Mouse (Mus musculus): ENCODE results near the gene Nrtn. TPM values are rescaled to one million over a fixed set of nuclear protein-coding genes. Genes with fewer than 3 reads are reported as not detected.

Gene Nrtn
- 6.5 and 7.1 TPM in 2 replicates for polyA plus RNA-seq (2015; fragmentation: Nextera tagmentation; extraction: Ambion mirVana)

- H3K27me3 ChIP-seq = peaks cover 57% of the 10 kb centered on the region
- peaks cover 49% of the 10 kb centered on the region for H3K4me1 ChIP-seq
- H3K9me3 ChIP-seq (replicated peaks) = no peaks in the 10 kb centered on the region
- peak within 1 kb of the TSS; percentile 99 for H3K4me2 ChIP-seq
- WGBS = under 1% methylated on average over 43 of the region's 48 CpGs
- H3K4me3 ChIP-seq (replicated peaks) = peak within 1 kb of the TSS; percentile 57
- peak within 1 kb of the TSS; percentile 58 for H3K27ac ChIP-seq
- H3K36me3 ChIP-seq = no peaks in the 10 kb centered on the region
- peak; percentile 65 for ATAC-seq (replicated peaks; ENCODE audit: low FRiP score)
- H3K9ac ChIP-seq = peak within 1 kb of the TSS; percentile 66
Measured at GRCm38 (mm10) chr17:56757416-56758123, at the start of gene Nrtn. Nrtn (minus strand) TSS chr17:56757530.

GRCm38 (mm10) chr17:56805784-56806183, 48.5 kb upstream of the Nrtn start:
- Histone ChIP-seq H3K4me3 (replicated peaks) (no peak overlapping the region), H3K27me3 (no peaks in the 10 kb centered on the region), H3K4me2 (no peak overlapping the region), H3K27ac (no peak overlapping the region), H3K4me1 (peaks cover 11% of the 10 kb centered on the region), H3K9me3 (replicated peaks) (no peaks in the 10 kb centered on the region), H3K9ac (no peak overlapping the region), H3K36me3 (peaks cover 3% of the 10 kb centered on the region; the same call in 1 of the 2 replicates)
- 85% methylated on average over 1 of the region's 1 CpGs for WGBS
- no peak for ATAC-seq (replicated peaks; ENCODE audit: low FRiP score)

- WGBS = 70% methylated on average over 5 of the region's 5 CpGs
- no peak overlapping the region for H3K4me3 ChIP-seq (replicated peaks)
- H3K9me3 ChIP-seq (replicated peaks) = no peaks in the 10 kb centered on the region
- no peak overlapping the region for H3K27ac ChIP-seq
- H3K36me3 ChIP-seq = peaks cover 3% of the 10 kb centered on the region; the same call in 1 of the 2 replicates
- H3K4me2 ChIP-seq = no peak overlapping the region
- H3K27me3 ChIP-seq = no peaks in the 10 kb centered on the region
- H3K4me1 ChIP-seq = peaks cover 2% of the 10 kb centered on the region
- no peak for ATAC-seq (replicated peaks; ENCODE audit: low FRiP score)
- H3K9ac ChIP-seq = no peak overlapping the region
Measured at GRCm38 (mm10) chr17:56804952-56805351, 47.6 kb upstream of the Nrtn start.

- 81% methylated on average over 8 of the region's 8 CpGs for WGBS
- H3K4me2 ChIP-seq = no peak overlapping the region
- no peaks in the 10 kb centered on the region for H3K4me1 ChIP-seq
- H3K9ac ChIP-seq = no peak overlapping the region
- no peaks in the 10 kb centered on the region for H3K9me3 ChIP-seq (replicated peaks)
- H3K27me3 ChIP-seq = no peaks in the 10 kb centered on the region
- H3K4me3 ChIP-seq (replicated peaks) = no peak overlapping the region
- H3K36me3 ChIP-seq = peaks cover 3% of the 10 kb centered on the region; the same call in 1 of the 2 replicates
- no peak overlapping the region for H3K27ac ChIP-seq
- no peak for ATAC-seq (replicated peaks; ENCODE audit: low FRiP score)
Measured at GRCm38 (mm10) chr17:56802065-56802464, 44.7 kb upstream of the Nrtn start.

GRCm38 (mm10) chr17:56799276-56799675, 41.9 kb upstream of the Nrtn start:
- no peak overlapping the region for H3K9ac ChIP-seq
- H3K27me3 ChIP-seq = no peaks in the 10 kb centered on the region
- H3K36me3 ChIP-seq = peaks cover 3% of the 10 kb centered on the region; the same call in 1 of the 2 replicates
- no peaks in the 10 kb centered on the region for H3K9me3 ChIP-seq (replicated peaks)
- H3K4me3 ChIP-seq (replicated peaks) = no peak overlapping the region
- ATAC-seq (replicated peaks; ENCODE audit: low FRiP score) = no peak
- no peak overlapping the region for H3K27ac ChIP-seq
- H3K4me2 ChIP-seq = no peak overlapping the region
- WGBS = 89% methylated on average over 3 of the region's 3 CpGs
- H3K4me1 ChIP-seq = no peaks in the 10 kb centered on the region

DNA sequence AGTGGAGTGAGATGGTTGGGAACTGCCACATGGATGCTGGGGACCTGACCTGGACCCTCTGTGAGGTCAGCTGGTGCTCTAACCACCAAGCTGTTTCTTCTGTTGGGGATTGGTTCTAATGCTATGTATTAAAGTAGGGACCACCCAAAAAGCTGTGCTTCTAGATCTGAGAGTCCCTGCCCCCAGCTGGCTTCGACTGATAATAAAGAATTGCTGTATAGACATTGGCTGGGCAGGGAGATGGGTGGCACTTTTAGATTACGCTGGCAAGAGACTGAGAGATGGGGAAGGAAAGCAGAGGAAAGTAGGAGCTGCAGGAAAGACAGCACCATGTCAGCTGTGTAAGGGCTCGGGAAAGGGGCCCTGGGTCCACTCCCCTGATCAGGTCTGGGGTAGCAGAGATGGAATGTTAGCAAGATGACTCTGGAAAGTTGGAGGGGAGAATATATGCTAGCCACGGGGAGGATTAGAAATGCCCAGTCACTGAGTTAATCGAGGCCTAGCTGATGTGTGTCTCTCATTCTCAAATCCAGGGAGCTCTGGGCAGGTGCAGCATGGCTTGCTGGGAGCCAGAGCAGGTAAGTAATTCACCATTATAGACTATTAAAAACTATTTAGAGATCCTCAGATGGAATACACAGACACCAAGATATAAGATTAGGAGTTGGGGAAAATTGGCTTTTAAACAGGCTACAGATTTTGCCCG, 36.4 kb upstream of the Nrtn start:
- Histone ChIP-seq H3K27ac (no peak overlapping the region), H3K9ac (no peak overlapping the region), H3K27me3 (no peaks in the 10 kb centered on the region), H3K4me1 (no peaks in the 10 kb centered on the region), H3K9me3 (replicated peaks) (no peaks in the 10 kb centered on the region), H3K36me3 (no peaks in the 10 kb centered on the region), H3K4me3 (replicated peaks) (no peak overlapping the region), H3K4me2 (no peak overlapping the region)
- ATAC-seq (replicated peaks; ENCODE audit: low FRiP score) = no peak; the same call in 1 of the 2 replicates
- 75% methylated on average over 6 of the region's 6 CpGs for WGBS

DNA sequence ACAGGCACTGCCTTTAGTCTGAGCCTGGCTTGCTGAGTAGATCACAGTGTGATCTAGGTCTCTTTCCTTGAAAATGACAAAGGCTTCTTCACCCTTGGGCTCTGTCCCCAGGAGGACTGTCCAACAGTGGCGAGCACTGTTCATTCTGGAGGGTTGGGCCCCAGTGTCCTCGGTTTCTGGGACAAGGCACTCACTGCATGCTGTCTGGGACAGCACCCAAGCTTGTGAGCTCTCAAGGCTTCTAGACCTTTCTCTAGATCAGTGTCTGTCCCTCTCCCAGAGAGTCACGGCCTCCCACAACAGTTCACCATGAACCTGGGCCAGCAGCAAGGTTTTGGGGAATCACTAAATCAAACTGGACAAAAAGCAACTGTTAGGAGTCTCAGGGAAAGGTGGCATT, 35.3 kb upstream of the Nrtn start:
- WGBS = 78% methylated on average over 3 of the region's 3 CpGs
- H3K9me3 ChIP-seq (replicated peaks) = no peaks in the 10 kb centered on the region
- ATAC-seq (replicated peaks; ENCODE audit: low FRiP score) = no peak

DNA sequence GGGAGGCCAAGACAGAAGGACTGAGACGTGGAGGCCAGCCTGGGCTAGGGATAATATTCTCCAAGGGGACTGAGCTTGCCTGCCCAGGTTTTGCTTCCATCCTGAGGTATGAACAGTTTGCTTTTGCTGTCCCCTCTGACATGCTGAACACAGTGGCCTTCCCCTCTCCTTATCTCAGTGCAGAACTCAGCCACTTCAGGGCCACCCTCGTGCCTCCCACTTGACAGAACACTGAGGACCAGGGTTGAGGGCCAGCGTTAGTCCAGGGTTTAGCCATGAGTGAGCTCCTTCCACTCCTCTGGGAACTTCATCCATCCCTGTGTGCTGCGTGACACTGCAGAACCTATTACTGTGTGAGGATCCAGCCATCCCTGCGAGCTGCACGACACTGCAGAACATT, 32.0 kb upstream of the Nrtn start:
- WGBS = 84% methylated on average over 6 of the region's 6 CpGs
- Histone ChIP-seq H3K4me3 (replicated peaks) (no peak overlapping the region), H3K9ac (no peak overlapping the region), H3K4me1 (no peaks in the 10 kb centered on the region), H3K27me3 (no peaks in the 10 kb centered on the region), H3K27ac (no peak overlapping the region), H3K4me2 (no peak overlapping the region), H3K9me3 (replicated peaks) (no peaks in the 10 kb centered on the region), H3K36me3 (no peaks in the 10 kb centered on the region)
- ATAC-seq (replicated peaks; ENCODE audit: low FRiP score) = no peak

More for the DNA sequence above, 35.3 kb upstream of the Nrtn start:
- Histone ChIP-seq H3K27ac (no peak overlapping the region), H3K4me1 (no peaks in the 10 kb centered on the region), H3K9ac (no peak overlapping the region), H3K4me3 (replicated peaks) (no peak overlapping the region), H3K27me3 (no peaks in the 10 kb centered on the region), H3K36me3 (no peaks in the 10 kb centered on the region), H3K4me2 (no peak overlapping the region)

- no peaks in the 10 kb centered on the region for H3K9me3 ChIP-seq (replicated peaks)
- H3K9ac ChIP-seq = no peak overlapping the region
- H3K4me1 ChIP-seq = no peaks in the 10 kb centered on the region
- ATAC-seq (replicated peaks; ENCODE audit: low FRiP score) = no peak
- H3K27me3 ChIP-seq = no peaks in the 10 kb centered on the region
- 68% methylated on average over 3 of the region's 3 CpGs for WGBS
- no peaks in the 10 kb centered on the region for H3K36me3 ChIP-seq
- H3K27ac ChIP-seq = no peak overlapping the region
- H3K4me3 ChIP-seq (replicated peaks) = no peak overlapping the region
- H3K4me2 ChIP-seq = no peak overlapping the region
Measured at GRCm38 (mm10) chr17:56788886-56789285, 31.6 kb upstream of the Nrtn start.

- no peak overlapping the region for H3K9ac ChIP-seq
Measured at GRCm38 (mm10) chr17:56780291-56780978, 23.1 kb upstream of the Nrtn start.

GRCm38 (mm10) chr17:56778779-56779362, 21.5 kb upstream of the Nrtn start:
- no peak overlapping the region for H3K9ac ChIP-seq
- no peak overlapping the region for H3K4me2 ChIP-seq
- 0 out of 2 replicates have a peak, but pooled peaks cover 6% of the 10 kb centered on the region for H3K4me1 ChIP-seq
- no peaks in the 10 kb centered on the region for H3K27me3 ChIP-seq
- H3K4me3 ChIP-seq (replicated peaks) = no peak overlapping the region
- peak overlapping the region; percentile 49 for H3K27ac ChIP-seq
- ATAC-seq (replicated peaks; ENCODE audit: low FRiP score) = peak; percentile 49; the same call in 1 of the 2 replicates
- H3K36me3 ChIP-seq = peaks cover 12% of the 10 kb centered on the region
- H3K9me3 ChIP-seq (replicated peaks) = no peaks in the 10 kb centered on the region
- 32% methylated on average over 3 of the region's 3 CpGs for WGBS

More at GRCm38 (mm10) chr17:56780291-56780978, 23.1 kb upstream of the Nrtn start:
- Histone ChIP-seq H3K4me3 (replicated peaks) (no peak overlapping the region), H3K27me3 (no peaks in the 10 kb centered on the region), H3K9me3 (replicated peaks) (no peaks in the 10 kb centered on the region), H3K4me1 (0 out of 2 replicates have a peak, but pooled peaks cover 6% of the 10 kb centered on the region), H3K4me2 (no peak overlapping the region), H3K36me3 (peaks cover 12% of the 10 kb centered on the region), H3K27ac (no peak overlapping the region)
- 79% methylated on average over 13 of the region's 13 CpGs for whole genome bisulfite sequencing
- 0 out of 2 replicates have a peak, but pooled peaks have one; percentile 20 for ATAC-seq (replicated peaks; ENCODE audit: low FRiP score)

Data from kidney, embryonic 15.5 days (tissue).